Mouse (Mus musculus) heart, postnatal 4 days (tissue): ENCODE data around the gene Stxbp2. TPM values are rescaled to one million over a fixed set of nuclear protein-coding genes. Genes with fewer than 3 reads are reported as not detected.
A peak's percentile ranks its signal among the peaks of the same experiment; 100 is the strongest.
"Not testable (repeated sequence)": the region's sequence is repeated elsewhere in the genome, so short reads cannot be mapped to it uniquely, and the experiment has no call there.

ENCODE experiments used
- DNase-seq: peaks from one replicate; pipeline ENCODE4 v3.0.0; 2021
- total RNA-seq, 2 experiments: library from RNA; stranded (reverse); gene quantifications; 2 replicates each; pipeline ENCODE4 v1.2.3; 2021

Gene Stxbp2
- total RNA-seq, result 10 to 100 TPM; 15.4 to 17.3 TPM

- DNase-seq, result peak; percentile 60
Measured at GRCm38 (mm10) chr8:3630647-3631477, at the start of gene Stxbp2. Gene Stxbp2, plus strand, starts transcription at chr8:3630955.

GRCm38 (mm10) chr8:3581961-3582360 lies 48.8 kb upstream of the Stxbp2 start:
- DNase-seq, result not testable (repeated sequence)

- DNase-seq, result no peak
Measured at GRCm38 (mm10) chr8:3586452-3586851, 44.3 kb upstream of the Stxbp2 start.

GRCm38 (mm10) chr8:3586993-3587390 lies 43.8 kb upstream of the Stxbp2 start, which contains the start of gene Camsap3:
Gene Camsap3, plus strand, starts transcription at chr8:3587293.
- no peak for DNase-seq

- peak; percentile 30 for DNase-seq
Measured at GRCm38 (mm10) chr8:3587391-3588257, 43.1 kb upstream of the Stxbp2 start.

- no peak for DNase-seq
Measured at GRCm38 (mm10) chr8:3588258-3588633, 42.5 kb upstream of the Stxbp2 start.

- DNase-seq, result no peak
Measured at GRCm38 (mm10) chr8:3593470-3593869, 37.3 kb upstream of the Stxbp2 start.

GRCm38 (mm10) chr8:3594466-3594865 lies 36.3 kb upstream of the Stxbp2 start:
- no peak for DNase-seq

GRCm38 (mm10) chr8:3598054-3598453 lies 32.7 kb upstream of the Stxbp2 start:
- no peak for DNase-seq

- no peak for DNase-seq
Measured at GRCm38 (mm10) chr8:3599219-3599618, 31.5 kb upstream of the Stxbp2 start.

GRCm38 (mm10) chr8:3600401-3600800 lies 30.4 kb upstream of the Stxbp2 start:
- DNase-seq, result peak; percentile 74

GRCm38 (mm10) chr8:3603439-3603838 lies 27.3 kb upstream of the Stxbp2 start:
- DNase-seq, result no peak

GRCm38 (mm10) chr8:3606593-3606992 lies 24.2 kb upstream of the Stxbp2 start:
- DNase-seq, result peak; percentile 51

GRCm38 (mm10) chr8:3607822-3608221 lies 22.9 kb upstream of the Stxbp2 start:
- no peak for DNase-seq

GRCm38 (mm10) chr8:3609046-3609815 lies 21.5 kb upstream of the Stxbp2 start:
- peak; percentile 26 for DNase-seq

- no peak for DNase-seq
Measured at GRCm38 (mm10) chr8:3609816-3610150, 21.0 kb upstream of the Stxbp2 start.

GRCm38 (mm10) chr8:3621199-3621970 lies 9.4 kb upstream of the Stxbp2 start, which contains the start of the genes Xab2 and Pet100:
Gene Xab2, minus strand, starts transcription at chr8:3621316.
Gene Pet100, plus strand, starts transcription at chr8:3621548.
- peak; percentile 99 for DNase-seq

- DNase-seq, result no peak
Measured at GRCm38 (mm10) chr8:3622119-3622518, 8.6 kb upstream of the Stxbp2 start.

GRCm38 (mm10) chr8:3625445-3625844 lies 5.3 kb upstream of the Stxbp2 start, which contains the start of gene Pcp2:
Gene Pcp2, minus strand, starts transcription at chr8:3625545.
- no peak for DNase-seq

GRCm38 (mm10) chr8:3626971-3627370 lies 3.8 kb upstream of the Stxbp2 start:
- no peak for DNase-seq

GRCm38 (mm10) chr8:3628014-3628413 lies 2.7 kb upstream of the Stxbp2 start:
- DNase-seq, result peak; percentile 38

- DNase-seq, result no peak
Measured at GRCm38 (mm10) chr8:3631478-3631875, 722 bp downstream of the Stxbp2 start.
